ENCODE assay signal across 7 mouse cellular contexts in genomic region chr2:66179782-66180181, GRCm38 (mm10). TPM values are rescaled to one million over a fixed set of nuclear protein-coding genes. Genes with fewer than 3 reads are reported as not detected.
DNase-seq lines count a peak whose midpoint lies in the region; ATAC-seq lines count a peak whose summit lies in the region.

No protein-coding gene starts in this region.

- H3K4me2 ChIP-seq in embryonic facial prominence, embryonic 13.5 days = peak overlapping the region; percentile 45
- peak overlapping the region; percentile 41 for H3K4me2 ChIP-seq in midbrain, embryonic 16.5 days (ENCODE audit: low read length)

- no peak overlapping the region for H3K27ac ChIP-seq in embryonic facial prominence, embryonic 13.5 days
- H3K27ac ChIP-seq in midbrain, embryonic 16.5 days (ENCODE audit: low read length) = peak overlapping the region; percentile 60

- ATAC-seq in embryonic facial prominence, embryonic 13.5 days (ENCODE audit: insufficient number of reproducible peaks, insufficient read depth, low FRiP score, low TSS enrichment, low read depth) = no peak
- ATAC-seq in midbrain, embryonic 16.5 days = no peak

- H3K36me3 ChIP-seq in embryonic facial prominence, embryonic 13.5 days = peaks cover 4% of the 10 kb centered on the region; the same call in 1 of the 2 replicates
- H3K36me3 ChIP-seq in midbrain, embryonic 16.5 days (ENCODE audit: control insufficient read depth, insufficient read depth, low read length) = no peaks in the 10 kb centered on the region

- H3K27me3 ChIP-seq in embryonic facial prominence, embryonic 13.5 days = no peaks in the 10 kb centered on the region
- no peaks in the 10 kb centered on the region for H3K27me3 ChIP-seq in midbrain, embryonic 16.5 days (ENCODE audit: control insufficient read depth, insufficient read depth, low read depth, low read length)

- H3K4me1 ChIP-seq in embryonic facial prominence, embryonic 13.5 days = no peaks in the 10 kb centered on the region
- peaks cover 35% of the 10 kb centered on the region for H3K4me1 ChIP-seq in midbrain, embryonic 16.5 days (ENCODE audit: control insufficient read depth, insufficient read depth, low read length)

- WGBS in embryonic facial prominence, embryonic 13.5 days = 35% methylated on average over 10 of the region's 10 CpGs
- 16% methylated on average over 10 of the region's 10 CpGs for WGBS in midbrain, embryonic 16.5 days

- intact Hi-C loops in heart, postnatal 10 days (cut with DNase I) = no loop called here

- peak; percentile 40 for DNase-seq in layer of hippocampus, adult 9-11 months
- DNase-seq in layer of hippocampus, postnatal 25 days (ENCODE audit: extremely low spot score in 1 of 2, low spot score in 1 of 2) = no peak
- peak; percentile 6 to 14 for DNase-seq in heart, postnatal 10 days
- DNase-seq in cerebellum, adult 9-11 months = no peak
- DNase-seq in spleen, adult 12 weeks (ENCODE audit: low spot score) = no peak

- no peaks in the 10 kb centered on the region for H3K9me3 ChIP-seq in embryonic facial prominence, embryonic 13.5 days
- H3K9me3 ChIP-seq in midbrain, embryonic 16.5 days (replicated peaks; ENCODE audit: control insufficient read depth, low read length, poor library complexity, severe bottlenecking) = no peaks in the 10 kb centered on the region

- no peak overlapping the region for H3K4me3 ChIP-seq in embryonic facial prominence, embryonic 13.5 days
- peak overlapping the region; percentile 11; the same call in 1 of the 2 replicates for H3K4me3 ChIP-seq in midbrain, embryonic 16.5 days (ENCODE audit: low read depth, low read length)

- H3K9ac ChIP-seq in embryonic facial prominence, embryonic 13.5 days = no peak overlapping the region
- H3K9ac ChIP-seq in midbrain, embryonic 16.5 days (ENCODE audit: low read depth, low read length) = 0 out of 2 replicates have a peak overlapping the region, but pooled peaks have one; percentile 34

RNA-seq across cellular contexts. Expression of gene Galnt3, which starts 55.0 kb away (rescaled TPM):
- 1 to 10 TPM; 4.3 to 7.8 TPM for total RNA-seq in layer of hippocampus, postnatal 25 days (2021)
- polyA plus RNA-seq in embryonic facial prominence, embryonic 13.5 days (2015; fragmentation: Nextera tagmentation; extraction: Ambion mirVana) = 2.9 and 5.2 TPM in 2 replicates
- not detected for total RNA-seq in heart, postnatal 10 days (2021)
- 2.0 and 3.5 TPM in 2 replicates for polyA plus RNA-seq in midbrain, embryonic 16.5 days (2015; fragmentation: Nextera tagmentation; extraction: Ambion mirVana)

Comparison
In these comparisons a context has a peak if more than half of its experiments do, and no peak if none do; other contexts are left out.
1. DNase-seq: peak in layer of hippocampus, adult 9-11 months (single experiment) and heart, postnatal 10 days (2 of 2); none in layer of hippocampus, postnatal 25 days (0 of 2), cerebellum, adult 9-11 months (single experiment) and spleen, adult 12 weeks (single experiment).
2. RNA of gene Galnt3, which starts 55.0 kb away (total RNA-seq): 4.3 to 7.8 TPM in layer of hippocampus, postnatal 25 days; not detected in heart, postnatal 10 days; every median in the first group is over 4 times any median in the second.